In genomic region chr1:120120141-120120968, GRCm38 (mm10) we compare ENCODE assay signal across 8 mouse cellular contexts. TPM values are rescaled to one million over a fixed set of nuclear protein-coding genes. Genes with fewer than 3 reads are reported as not detected.
DNase-seq lines count a peak whose midpoint lies in the region; ATAC-seq and TF ChIP-seq lines count a peak whose summit lies in the region.

No protein-coding gene starts in this region.

- TF ChIP-seq POLR2A in thymus, adult 2 months (IDR thresholded peaks at IDR 0.05; ENCODE audit: control insufficient read depth, extremely low read depth, insufficient read depth, low read length, poor library complexity) = no peak

- peak overlapping the region; percentile 52 for H3K9ac ChIP-seq in intestine, embryonic 14.5 days (ENCODE audit: low read length)
- peak overlapping the region; percentile 73 for H3K9ac ChIP-seq in liver, embryonic 11.5 days (ENCODE audit: low read depth, low read length)
- peak overlapping the region; percentile 72 for H3K9ac ChIP-seq in midbrain, postnatal 0 days (replicated peaks; ENCODE audit: low read length, poor library complexity, severe bottlenecking)

- 11% methylated on average over 24 of the region's 24 CpGs for WGBS in thymus, adult 2 months
- 2% methylated on average over 23 of the region's 24 CpGs for WGBS in intestine, embryonic 14.5 days
- WGBS in liver, embryonic 11.5 days = 6% methylated on average over 24 of the region's 24 CpGs
- WGBS in midbrain, postnatal 0 days = 3% methylated on average over 24 of the region's 24 CpGs

- peak overlapping the region; percentile 75 for H3K27ac ChIP-seq in thymus, adult 2 months (ENCODE audit: control insufficient read depth, insufficient read depth, low read length)
- H3K27ac ChIP-seq in intestine, embryonic 14.5 days (ENCODE audit: low read depth) = peak overlapping the region; percentile 94
- peak overlapping the region; percentile 76 for H3K27ac ChIP-seq in liver, embryonic 11.5 days (ENCODE audit: low read depth, low read length)
- peak overlapping the region; percentile 82 for H3K27ac ChIP-seq in midbrain, postnatal 0 days (ENCODE audit: low read depth, low read length)

- DNase-seq in thymus, adult 2 months = no peak
- DNase-seq in thymus, postnatal 0 days (ENCODE audit: low spot score) = no peak
- peak; percentile 38 for DNase-seq in gastrocnemius, postnatal 14 days
- peak; percentile 63 for DNase-seq in intestine, embryonic 14.5 days (ENCODE audit: low spot score)
- DNase-seq in liver, embryonic 11.5 days (ENCODE audit: low spot score) = peak; percentile 57
- peak; percentile 30 for DNase-seq in midbrain, postnatal 0 days (ENCODE audit: low spot score)
- DNase-seq in spleen, postnatal 4 days (ENCODE audit: low spot score in 2 of 2) = no peak

- no peak for TF ChIP-seq CTCF in thymus, adult 2 months (IDR thresholded peaks at IDR 0.05; ENCODE audit: borderline replicate concordance, control insufficient read depth, extremely low read depth, insufficient read depth, low read length, poor library complexity)
- TF ChIP-seq CTCF in midbrain, postnatal 0 days (IDR thresholded peaks at IDR 0.05) = no peak

- H3K36me3 ChIP-seq in thymus, adult 2 months (ENCODE audit: control insufficient read depth, insufficient read depth, low read length) = peaks cover 11% of the 10 kb centered on the region
- H3K36me3 ChIP-seq in intestine, embryonic 14.5 days (ENCODE audit: control insufficient read depth, insufficient read depth, low read length) = peaks cover 23% of the 10 kb centered on the region
- peaks cover 10% of the 10 kb centered on the region for H3K36me3 ChIP-seq in liver, embryonic 11.5 days (ENCODE audit: control insufficient read depth, insufficient read depth, low read length)
- H3K36me3 ChIP-seq in midbrain, postnatal 0 days (ENCODE audit: insufficient read depth, low read length) = peaks cover 6% of the 10 kb centered on the region; the same call in 1 of the 2 replicates

- H3K27me3 ChIP-seq in thymus, adult 2 months (ENCODE audit: control insufficient read depth, insufficient read depth, low read length) = no peaks in the 10 kb centered on the region
- no peaks in the 10 kb centered on the region for H3K27me3 ChIP-seq in intestine, embryonic 14.5 days (replicated peaks; ENCODE audit: control insufficient read depth, insufficient read depth, low read length)
- no peaks in the 10 kb centered on the region for H3K27me3 ChIP-seq in liver, embryonic 11.5 days (replicated peaks; ENCODE audit: control insufficient read depth, insufficient read depth, low read length)
- no peaks in the 10 kb centered on the region for H3K27me3 ChIP-seq in midbrain, postnatal 0 days (ENCODE audit: insufficient read depth, low read length)

- ATAC-seq in common myeloid progenitor, adult 5-6 weeks (replicated peaks; ENCODE audit: low read depth, poor library complexity, severe bottlenecking) = peak; percentile 42
- ATAC-seq in intestine, embryonic 14.5 days (replicated peaks; ENCODE audit: low FRiP score, low TSS enrichment, low read depth) = peak; percentile 68
- ATAC-seq in liver, embryonic 11.5 days (replicated peaks; ENCODE audit: low FRiP score) = peak; percentile 74
- ATAC-seq in midbrain, postnatal 0 days (ENCODE audit: low FRiP score) = peak; percentile 29; the same call in 1 of the 2 replicates

- H3K4me2 ChIP-seq in intestine, embryonic 14.5 days (ENCODE audit: low read length) = peak overlapping the region; percentile 80
- H3K4me2 ChIP-seq in liver, embryonic 11.5 days = peak overlapping the region; percentile 91
- peak overlapping the region; percentile 93 for H3K4me2 ChIP-seq in midbrain, postnatal 0 days (ENCODE audit: low read depth, low read length, poor library complexity, severe bottlenecking)

- intact Hi-C loops in gastrocnemius, postnatal 14 days (cut with DNase I; ENCODE audit: low total_unique reads) = no loop called here

- peaks cover 19% of the 10 kb centered on the region for H3K4me1 ChIP-seq in thymus, adult 2 months (replicated peaks; ENCODE audit: control insufficient read depth, insufficient read depth, low read length)
- H3K4me1 ChIP-seq in intestine, embryonic 14.5 days (replicated peaks; ENCODE audit: control insufficient read depth, insufficient read depth, low read length) = peaks cover 4% of the 10 kb centered on the region; the same call in 1 of the 2 replicates
- peaks cover 14% of the 10 kb centered on the region for H3K4me1 ChIP-seq in liver, embryonic 11.5 days (replicated peaks; ENCODE audit: control insufficient read depth, insufficient read depth, low read length)
- 0 out of 2 replicates have a peak, but pooled peaks cover 8% of the 10 kb centered on the region for H3K4me1 ChIP-seq in midbrain, postnatal 0 days (ENCODE audit: insufficient read depth, low read length)

- H3K9me3 ChIP-seq in intestine, embryonic 14.5 days (ENCODE audit: control insufficient read depth, low read length) = no peaks in the 10 kb centered on the region
- no peaks in the 10 kb centered on the region for H3K9me3 ChIP-seq in liver, embryonic 11.5 days (ENCODE audit: control insufficient read depth, low read length)
- H3K9me3 ChIP-seq in midbrain, postnatal 0 days (ENCODE audit: low read length) = no peaks in the 10 kb centered on the region

- peak overlapping the region; percentile 55 for H3K4me3 ChIP-seq in thymus, adult 2 months (ENCODE audit: control insufficient read depth, insufficient read depth, low read length)
- peak overlapping the region; percentile 50 for H3K4me3 ChIP-seq in intestine, embryonic 14.5 days (ENCODE audit: low read depth, low read length)
- peak overlapping the region; percentile 67 for H3K4me3 ChIP-seq in liver, embryonic 11.5 days (ENCODE audit: low read depth, low read length)
- peak overlapping the region; percentile 63 for H3K4me3 ChIP-seq in midbrain, postnatal 0 days (ENCODE audit: low read depth, low read length)

RNA-seq across cellular contexts. Expression of gene Dbi, which starts 0.5 kb away (rescaled TPM):
- 210 and 247 TPM in 2 replicates for polyA plus RNA-seq in thymus, adult 2 months (2012; rRNA removed)
- polyA plus RNA-seq in thymus, postnatal 0 days (2015; fragmentation: Nextera tagmentation; extraction: Ambion mirVana) = 518 and 575 TPM in 2 replicates
- total RNA-seq in common myeloid progenitor, adult 5-6 weeks (2017) = 294 and 313 TPM in 2 replicates
- 100 to 1,000 TPM; 195 to 222 TPM for total RNA-seq in gastrocnemius, postnatal 14 days (2021)
- 752 and 816 TPM in 2 replicates for polyA plus RNA-seq in intestine, embryonic 14.5 days (2014; fragmentation: Nextera tagmentation; extraction: Ambion mirVana)
- polyA plus RNA-seq in liver, embryonic 11.5 days (2014; fragmentation: Nextera tagmentation; extraction: Ambion mirVana) = 541 and 569 TPM in 2 replicates
- total RNA-seq in midbrain, postnatal 0 days (2014; rRNA removed) = 515 and 540 TPM in 2 replicates
- polyA plus RNA-seq in midbrain, postnatal 0 days (2015; fragmentation: Nextera tagmentation; extraction: Ambion mirVana) = 1,809 and 1,897 TPM in 2 replicates

RNA-seq across cellular contexts. Expression of gene 3110009E18Rik, which starts 0.6 kb away (rescaled TPM):
- 4.4 and 5.5 TPM in 2 replicates for polyA plus RNA-seq in thymus, adult 2 months (2012; rRNA removed)
- polyA plus RNA-seq in thymus, postnatal 0 days (2015; fragmentation: Nextera tagmentation; extraction: Ambion mirVana) = 55.5 and 56.4 TPM in 2 replicates
- total RNA-seq in common myeloid progenitor, adult 5-6 weeks (2017) = 4.1 and 12.9 TPM in 2 replicates
- 1 to 10 TPM; 4.1 to 5.4 TPM for total RNA-seq in gastrocnemius, postnatal 14 days (2021)
- 17.3 and 21.3 TPM in 2 replicates for polyA plus RNA-seq in intestine, embryonic 14.5 days (2014; fragmentation: Nextera tagmentation; extraction: Ambion mirVana)
- 23.5 and 24.3 TPM in 2 replicates for polyA plus RNA-seq in liver, embryonic 11.5 days (2014; fragmentation: Nextera tagmentation; extraction: Ambion mirVana)
- 0.77 and 1.9 TPM in 2 replicates for total RNA-seq in midbrain, postnatal 0 days (2014; rRNA removed)
- 11.4 and 15.7 TPM in 2 replicates for polyA plus RNA-seq in midbrain, postnatal 0 days (2015; fragmentation: Nextera tagmentation; extraction: Ambion mirVana)

RNA-seq across cellular contexts. Expression of gene Tmem37, which starts 46.5 kb away (rescaled TPM):
- polyA plus RNA-seq in thymus, adult 2 months (2012; rRNA removed) = 15.7 and 18.5 TPM in 2 replicates
- 11.3 and 11.4 TPM in 2 replicates for polyA plus RNA-seq in thymus, postnatal 0 days (2015; fragmentation: Nextera tagmentation; extraction: Ambion mirVana)
- 0.78 and 0.87 TPM in 2 replicates for total RNA-seq in common myeloid progenitor, adult 5-6 weeks (2017)
- total RNA-seq in gastrocnemius, postnatal 14 days (2021) = 1 to 10 TPM; 7.7 to 9.2 TPM
- 12.4 and 17.6 TPM in 2 replicates for polyA plus RNA-seq in intestine, embryonic 14.5 days (2014; fragmentation: Nextera tagmentation; extraction: Ambion mirVana)
- 39.7 and 40.7 TPM in 2 replicates for polyA plus RNA-seq in liver, embryonic 11.5 days (2014; fragmentation: Nextera tagmentation; extraction: Ambion mirVana)
- 2.7 and 4.0 TPM in 2 replicates for total RNA-seq in midbrain, postnatal 0 days (2014; rRNA removed)
- 6.9 and 7.5 TPM in 2 replicates for polyA plus RNA-seq in midbrain, postnatal 0 days (2015; fragmentation: Nextera tagmentation; extraction: Ambion mirVana)

Comparison
In these comparisons a context has a peak if more than half of its experiments do, and no peak if none do; other contexts are left out.
1. DNase-seq: peak in gastrocnemius, postnatal 14 days (single experiment), intestine, embryonic 14.5 days (single experiment), liver, embryonic 11.5 days (single experiment) and midbrain, postnatal 0 days (single experiment); none in thymus, adult 2 months (single experiment), thymus, postnatal 0 days (single experiment) and spleen, postnatal 4 days (0 of 2).
2. Peak in every context shown above with its lines, with median percentiles within 50 percentile points of each other: H3K27ac ChIP-seq, H3K4me3 ChIP-seq, ATAC-seq, H3K4me2 ChIP-seq and H3K9ac ChIP-seq.